Mouse (Mus musculus) thymus, adult 18-20 months (tissue): ENCODE measurements around the gene Nup62.
"Not testable (repeated sequence)": the region's sequence is repeated elsewhere in the genome, so short reads cannot be mapped to it uniquely, and the experiment has no call there.

ENCODE experiments used
- DNase-seq, 2 experiments: peaks; one replicate each; pipeline ENCODE4 v3.0.0; 2022; ENCODE audit warnings: mixed read lengths in 2 of 2

The Nup62 gene

GRCm38 (mm10) chr7:44864595-44865542, 49.0 kb downstream of the Nup62 start:
- DNase-seq: no peak

GRCm38 (mm10) chr7:44866276-44867009, 50.6 kb downstream of the Nup62 start:
- DNase-seq: no peak

GRCm38 (mm10) chr7:44867010-44867702, 51.3 kb downstream of the Nup62 start:
- DNase-seq: no peak

GRCm38 (mm10) chr7:44867802-44868201, 51.9 kb downstream of the Nup62 start:
- no peak for DNase-seq

GRCm38 (mm10) chr7:44868465-44868864, 52.6 kb downstream of the Nup62 start:
- DNase-seq: no peak

GRCm38 (mm10) chr7:44868919-44869696, 53.2 kb downstream of the Nup62 start:
- peak; percentile 51 to 52 for DNase-seq

GRCm38 (mm10) chr7:44869697-44870528, 54.0 kb downstream of the Nup62 start, which contains the start of gene Ptov1:
Gene Ptov1, minus strand, starts transcription at chr7:44869788.
- peak; percentile 82 to 89 for DNase-seq

- DNase-seq: no peak
Measured at GRCm38 (mm10) chr7:44870614-44871013, 54.7 kb downstream of the Nup62 start.

GRCm38 (mm10) chr7:44871181-44871580, 55.3 kb downstream of the Nup62 start:
- no peak for DNase-seq

GRCm38 (mm10) chr7:44871774-44872173, 55.9 kb downstream of the Nup62 start:
- DNase-seq: not testable (repeated sequence)

- DNase-seq: no peak
Measured at GRCm38 (mm10) chr7:44877833-44878232, 61.9 kb downstream of the Nup62 start.
